Mouse (Mus musculus) liver, adult 2 months (tissue): ENCODE measurements around the gene Lonp2. TPM values are rescaled to one million over a fixed set of nuclear protein-coding genes. Genes with fewer than 3 reads are reported as not detected.
A peak's percentile ranks its signal among the peaks of the same experiment; 100 is the strongest.

Experiments used
- DNase-seq: peaks from one replicate; pipeline ENCODE4 v3.0.0-alpha.2; 2011; ENCODE audit warnings: low read depth, low spot score; ENCODE audit errors: extremely low read depth
- H3K27ac ChIP-seq: fragments of 200-500 bp; replicated peaks from 2 replicates; pipeline ENCODE4 v1.5.1; 2012; ENCODE audit warnings: low read depth, mild to moderate bottlenecking, control low read depth, inconsistent platforms, low read length; ENCODE audit not compliant: insufficient read depth
- H3K27me3 ChIP-seq: fragments of 200-500 bp; 2 replicates; pipeline ENCODE4 v1.6.1; 2012; ENCODE audit warnings: mild to moderate bottlenecking, moderate library complexity, low read length, inconsistent platforms; ENCODE audit not compliant: control insufficient read depth, insufficient read depth
- H3K36me3 ChIP-seq: fragments of 200-500 bp; 2 replicates; pipeline ENCODE4 v1.6.1; 2012; ENCODE audit warnings: low read length, inconsistent platforms; ENCODE audit not compliant: control insufficient read depth, insufficient read depth
- H3K4me1 ChIP-seq: fragments of 200-500 bp; 2 replicates; pipeline ENCODE4 v1.6.1; 2011; ENCODE audit warnings: low read length; ENCODE audit not compliant: control insufficient read depth, insufficient read depth
- H3K4me3 ChIP-seq: fragments of 200-500 bp; 2 replicates; pipeline ENCODE4 v1.5.1; 2011; ENCODE audit warnings: low read depth, mild to moderate bottlenecking, control low read depth, low read length, moderate library complexity; ENCODE audit not compliant: insufficient read depth
- H3K79me2 ChIP-seq: fragments of 200-500 bp; 2 replicates; pipeline ENCODE4 v1.6.1; 2012; ENCODE audit warnings: inconsistent platforms, mild to moderate bottlenecking, low read length, moderate library complexity; ENCODE audit not compliant: control insufficient read depth, insufficient read depth
- H3K9ac ChIP-seq: fragments of 200-500 bp; 2 replicates; pipeline ENCODE4 v1.6.1; 2012; ENCODE audit warnings: low read depth, mild to moderate bottlenecking, control low read depth, inconsistent platforms, low read length
- CTCF ChIP-seq: fragments of 200-500 bp; IDR thresholded peaks from 2 replicates; pipeline ENCODE4 v1.5.1; 2011; ENCODE audit warnings: low read depth, low read length, control low read depth
- POLR2A ChIP-seq: fragments of 200-500 bp; IDR thresholded peaks from 2 replicates; pipeline ENCODE4 v1.6.1; 2011; ENCODE audit warnings: low read length, control low read depth; ENCODE audit not compliant: insufficient read depth; ENCODE audit errors: extremely low read depth
- WGBS: fragments of 180-500 bp; shearing (Covaris S2); methylation state at CpG from one replicate; pipeline ENCODE4 v1.1.7; 2018; 5-methylcytosine and 5-hydroxymethylcytosine counted together
- polyA plus RNA-seq: library from polyadenylated mRNA; depleted of rRNA; stranded (reverse); fragments of >200 nt; gene quantifications from 2 replicates; pipeline ENCODE4 v1.2.3, GENCODE M21; 2012
- total RNA-seq: library from RNA; depleted of rRNA; stranded (reverse); fragments of >200 nt; gene quantifications from 2 replicates; pipeline ENCODE4 v1.2.3, GENCODE M21; 2014

Lonp2 gene
- total and polyA plus RNA-seq, 2 experiments, result 299 to 308 TPM

GRCm38 (mm10) chr8:86604676-86605075 lies 19.2 kb upstream of the Lonp2 start:
- no peak overlapping the region for H3K9ac ChIP-seq
- H3K36me3 ChIP-seq, result no peaks in the 10 kb centered on the region
- no peak overlapping the region for H3K4me3 ChIP-seq
- H3K27ac ChIP-seq, result no peak overlapping the region
- H3K4me1 ChIP-seq, result peaks cover 17% of the 10 kb centered on the region
- no peaks in the 10 kb centered on the region; the same call in 1 of the 2 replicates for H3K79me2 ChIP-seq
- no peaks in the 10 kb centered on the region for H3K27me3 ChIP-seq
- 87% methylated on average over 3 of the region's 3 CpGs for WGBS
- DNase-seq, result no peak
- no peak for TF ChIP-seq POLR2A
- TF ChIP-seq CTCF, result no peak

- TF ChIP-seq POLR2A (no peak), CTCF (no peak)
- H3K27ac ChIP-seq, result peak overlapping the region; percentile 71
- H3K9ac ChIP-seq, result no peak overlapping the region
- peaks cover 3% of the 10 kb centered on the region; the same call in 1 of the 2 replicates for H3K79me2 ChIP-seq
- no peaks in the 10 kb centered on the region for H3K36me3 ChIP-seq
- WGBS, result 16% methylated on average over 2 of the region's 2 CpGs
- DNase-seq, result peak; percentile 76
- peaks cover 23% of the 10 kb centered on the region for H3K4me1 ChIP-seq
- no peaks in the 10 kb centered on the region for H3K27me3 ChIP-seq
- no peak overlapping the region for H3K4me3 ChIP-seq
These were observed 10.0 kb upstream of the Lonp2 start for GRCm38 (mm10) chr8:86613798-86614197.

- Histone ChIP-seq H3K27me3 (no peaks in the 10 kb centered on the region), H3K36me3 (no peaks in the 10 kb centered on the region), H3K27ac (peak overlapping the region; percentile 96), H3K9ac (peak overlapping the region; percentile 60), H3K4me3 (peak overlapping the region; percentile 40), H3K79me2 (peaks cover 3% of the 10 kb centered on the region; the same call in 1 of the 2 replicates), H3K4me1 (peaks cover 25% of the 10 kb centered on the region)
- WGBS, result 27% methylated on average over 6 of the region's 6 CpGs
- DNase-seq, result peak; percentile 96
- no peak for TF ChIP-seq POLR2A
- TF ChIP-seq CTCF, result no peak
These were observed 8.6 kb upstream of the Lonp2 start for GRCm38 (mm10) chr8:86615095-86615769.

DNA sequence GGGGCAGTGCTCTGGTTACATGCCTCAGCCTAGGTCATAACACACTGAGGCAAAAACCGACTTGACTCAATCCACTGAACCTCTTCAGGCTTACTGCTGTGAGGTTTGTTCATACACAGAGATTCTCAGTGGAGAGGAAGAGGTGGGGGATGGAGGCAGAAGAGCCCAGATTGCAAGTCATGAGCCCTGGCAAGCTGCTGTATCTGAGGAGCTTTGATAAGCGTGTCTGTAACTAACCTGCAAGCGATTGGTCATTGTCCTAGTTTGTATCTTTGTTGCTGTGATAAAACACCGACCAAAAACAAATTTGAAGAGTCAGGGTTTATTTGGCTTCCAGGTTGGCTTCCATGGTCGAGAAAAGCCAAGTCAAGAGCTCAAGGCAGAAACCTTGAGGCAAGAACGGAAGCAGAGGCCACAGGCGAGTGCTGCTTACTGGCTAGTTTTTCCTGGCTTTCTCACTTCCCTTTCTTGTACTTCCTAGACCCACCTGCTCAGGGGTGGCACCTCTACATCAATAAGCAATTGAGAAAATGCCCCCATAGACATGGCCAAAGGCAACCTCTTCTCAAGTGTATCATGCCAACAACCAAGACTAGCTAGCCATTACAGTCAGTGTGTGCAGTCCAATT lies 6.0 kb upstream of the Lonp2 start:
- H3K27me3 ChIP-seq, result no peaks in the 10 kb centered on the region
- no peak overlapping the region for H3K4me3 ChIP-seq
- H3K27ac ChIP-seq, result peak overlapping the region; percentile 83
- peaks cover 25% of the 10 kb centered on the region for H3K4me1 ChIP-seq
- peak overlapping the region; percentile 39; the same call in 1 of the 2 replicates for H3K9ac ChIP-seq
- no peaks in the 10 kb centered on the region for H3K36me3 ChIP-seq
- DNase-seq, result peak; percentile 98
- no peak for TF ChIP-seq POLR2A
- TF ChIP-seq CTCF, result no peak
- WGBS, result 17% methylated on average over 7 of the region's 7 CpGs
- peaks cover 3% of the 10 kb centered on the region; the same call in 1 of the 2 replicates for H3K79me2 ChIP-seq

DNA sequence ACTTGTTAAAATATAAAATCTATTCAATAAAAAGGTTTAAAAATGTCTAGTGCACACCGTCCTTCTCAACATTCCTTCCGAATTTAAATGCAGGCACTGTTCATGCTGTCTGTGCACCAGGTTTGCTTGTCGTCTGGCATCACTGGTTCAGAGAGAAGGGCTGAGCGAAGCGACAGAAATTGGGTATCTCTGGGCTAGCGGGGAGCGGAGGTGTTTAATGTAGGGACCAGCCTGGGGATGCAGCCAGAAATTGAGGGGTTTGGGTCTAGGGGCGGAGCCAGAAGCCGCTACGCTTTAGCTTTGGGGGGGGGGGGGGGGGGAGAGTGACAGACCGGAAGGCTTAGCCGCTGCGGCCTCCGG lies 312 bp upstream of the Lonp2 start:
- Histone ChIP-seq H3K9ac (peak overlapping the region; percentile 59), H3K27ac (peak overlapping the region; percentile 74), H3K36me3 (peaks cover 6% of the 10 kb centered on the region; the same call in 1 of the 2 replicates), H3K27me3 (no peaks in the 10 kb centered on the region), H3K4me1 (peaks cover 6% of the 10 kb centered on the region; the same call in 1 of the 2 replicates), H3K79me2 (peaks cover 18% of the 10 kb centered on the region; the same call in 1 of the 2 replicates), H3K4me3 (peak overlapping the region; percentile 52)
- TF ChIP-seq CTCF (no peak), POLR2A (no peak)
- under 1% methylated on average over 14 of the region's 14 CpGs for WGBS
- no peak for DNase-seq
